Mouse (Mus musculus): ENCODE measurements at regions not wholly inside any gene's neighbourhood (a gene's known extent, or its start where the extent isn't known, plus 50 kb on each side); places are given as distances from the start of the nearest gene placed in this dataset.
A peak's percentile ranks its signal among the peaks of the same experiment; 100 is the strongest.

DNA sequence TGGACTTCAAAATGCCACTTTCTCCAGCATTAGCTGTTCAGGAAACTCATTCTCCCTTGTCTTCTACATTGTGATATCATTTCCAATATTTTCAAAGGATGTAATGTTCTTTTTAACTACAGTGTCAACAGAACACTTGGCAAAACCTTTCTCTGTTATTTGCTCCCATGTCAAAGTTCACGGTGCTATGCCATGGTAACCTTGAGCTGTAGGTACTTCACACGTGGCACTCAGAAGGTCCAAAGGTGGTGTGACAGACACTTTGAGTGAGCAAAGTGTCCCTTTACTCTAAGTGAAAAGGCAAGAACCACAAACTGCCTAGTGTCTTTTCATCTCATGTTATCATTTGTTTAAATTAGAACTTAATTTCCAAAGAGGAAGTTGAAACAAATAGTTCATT lies 53.3 kb upstream of the Tram2 start:
- Histone ChIP-seq H3K27ac (ENCODE audit: insufficient read depth, low read length) (no peak overlapping the region), H3K4me3 (ENCODE audit: insufficient read depth, low read length) (no peak overlapping the region), H3K4me1 (ENCODE audit: control insufficient read depth, insufficient read depth, low read length) (no peaks in the 10 kb centered on the region)
- TF ChIP-seq POLR2A (IDR thresholded peaks at IDR 0.05; ENCODE audit: low read depth, low read length) = no peak
- no peak for TF ChIP-seq CTCF (IDR thresholded peaks at IDR 0.05; ENCODE audit: borderline replicate concordance, insufficient read depth, low read length)

GRCm38 (mm10) chr1:21146961-21147360 lies 67.9 kb upstream of the Tram2 start:
- no peak overlapping the region for H3K4me3 ChIP-seq (ENCODE audit: insufficient read depth, low read length)
- TF ChIP-seq POLR2A (IDR thresholded peaks at IDR 0.05; ENCODE audit: low read depth, low read length) = no peak
- no peak for TF ChIP-seq CTCF (IDR thresholded peaks at IDR 0.05; ENCODE audit: borderline replicate concordance, insufficient read depth, low read length)
- H3K27ac ChIP-seq (ENCODE audit: insufficient read depth, low read length) = no peak overlapping the region
- no peaks in the 10 kb centered on the region for H3K4me1 ChIP-seq (ENCODE audit: control insufficient read depth, insufficient read depth, low read length)

DNA sequence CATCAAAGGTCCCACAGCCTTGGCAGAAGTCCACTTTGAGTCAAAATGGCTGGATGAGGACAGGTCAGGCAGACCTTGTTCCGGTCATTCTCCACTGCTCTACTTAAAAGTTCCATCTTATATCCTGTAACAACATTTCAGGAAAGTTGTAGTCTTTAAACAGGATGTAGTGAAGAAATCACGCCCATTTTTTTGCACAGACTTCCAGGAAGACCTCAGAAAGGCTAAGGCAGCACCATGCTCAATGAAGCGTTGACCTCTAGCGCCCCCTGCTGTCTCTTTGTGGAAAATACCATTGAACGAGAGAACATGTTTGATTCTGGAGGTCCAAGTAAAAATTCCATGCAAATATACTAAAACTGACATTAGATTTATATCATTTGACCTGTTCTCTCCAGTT lies 56.6 kb upstream of the Tmem14a start:
- Histone ChIP-seq H3K4me1 (ENCODE audit: control insufficient read depth, insufficient read depth, low read length) (no peaks in the 10 kb centered on the region), H3K27ac (ENCODE audit: insufficient read depth, low read length) (no peak overlapping the region), H3K4me3 (ENCODE audit: insufficient read depth, low read length) (no peak overlapping the region)
- TF ChIP-seq CTCF (IDR thresholded peaks at IDR 0.05; ENCODE audit: borderline replicate concordance, insufficient read depth, low read length) = peak; percentile 67; the same call in 1 of the 2 replicates
- TF ChIP-seq POLR2A (IDR thresholded peaks at IDR 0.05; ENCODE audit: low read depth, low read length) = no peak

DNA sequence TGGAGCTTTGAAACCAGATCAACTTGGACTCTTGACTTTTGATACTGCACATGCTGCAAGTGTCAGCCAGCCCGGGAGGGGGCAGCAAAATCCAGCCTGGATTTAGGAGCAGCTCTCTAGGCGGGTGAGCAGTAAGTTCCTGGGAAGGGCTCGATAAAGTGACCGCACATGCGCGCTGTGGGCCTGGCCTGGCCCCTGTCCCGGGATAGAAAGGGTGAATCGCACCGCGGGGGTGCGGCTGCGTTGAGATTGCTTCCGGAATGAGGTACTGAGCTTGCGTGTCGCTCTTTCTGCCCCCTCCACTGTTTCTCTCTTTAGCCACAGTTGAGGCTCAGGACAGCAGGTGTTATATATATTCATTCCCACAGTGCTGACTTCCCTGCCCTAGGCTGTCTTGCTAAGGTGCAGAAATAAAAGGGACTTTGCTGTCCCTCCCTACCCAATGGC lies 52.1 kb upstream of the Tmem14a start:
- H3K27ac ChIP-seq (ENCODE audit: insufficient read depth, low read length) = no peak overlapping the region

DNA sequence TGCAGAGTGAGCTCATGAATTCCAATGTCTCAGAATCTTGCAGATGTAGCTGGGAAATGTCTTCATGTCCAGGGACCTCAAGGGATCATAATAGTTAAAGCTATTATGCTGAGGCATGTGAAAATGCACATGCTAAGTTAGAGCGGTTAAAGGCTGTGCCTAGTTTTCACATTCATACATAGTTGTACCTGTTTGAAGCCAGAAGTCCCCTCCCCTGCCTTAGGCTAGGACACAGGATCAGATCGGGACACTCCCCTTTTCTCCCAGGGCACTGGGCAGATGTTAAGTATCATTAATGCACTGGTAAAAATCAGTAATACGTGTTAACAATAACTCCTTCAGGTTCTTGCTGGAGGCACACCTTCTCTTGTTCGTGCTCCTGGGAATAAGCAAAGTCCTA lies 51.6 kb upstream of the Tmem14a start:
- H3K4me1 ChIP-seq (ENCODE audit: control insufficient read depth, insufficient read depth, low read length) = no peaks in the 10 kb centered on the region
- H3K27ac ChIP-seq (ENCODE audit: insufficient read depth, low read length) = no peak overlapping the region
- no peak; the same call in 1 of the 2 replicates for TF ChIP-seq POLR2A (IDR thresholded peaks at IDR 0.05; ENCODE audit: low read depth, low read length)
- no peak for TF ChIP-seq CTCF (IDR thresholded peaks at IDR 0.05; ENCODE audit: borderline replicate concordance, insufficient read depth, low read length)
- H3K4me3 ChIP-seq (ENCODE audit: insufficient read depth, low read length) = peak overlapping the region; percentile 36; the same call in 1 of the 2 replicates

More for the DNA sequence above, 52.1 kb upstream of the Tmem14a start:
- peak overlapping the region; percentile 36; the same call in 1 of the 2 replicates for H3K4me3 ChIP-seq (ENCODE audit: insufficient read depth, low read length)
- H3K4me1 ChIP-seq (ENCODE audit: control insufficient read depth, insufficient read depth, low read length) = no peaks in the 10 kb centered on the region
- TF ChIP-seq CTCF (IDR thresholded peaks at IDR 0.05; ENCODE audit: borderline replicate concordance, insufficient read depth, low read length) = peak; percentile 63; the same call in 1 of the 2 replicates
- peak; percentile 60 for TF ChIP-seq POLR2A (IDR thresholded peaks at IDR 0.05; ENCODE audit: low read depth, low read length)
